In genomic region chr12:34906376-34906703, GRCm38 (mm10) we compare ENCODE assay signal across 8 mouse cellular contexts. TPM values are rescaled to one million over a fixed set of nuclear protein-coding genes. Genes with fewer than 3 reads are reported as not detected.
DNase-seq lines count a peak whose midpoint lies in the region; ATAC-seq and TF ChIP-seq lines count a peak whose summit lies in the region.

No protein-coding gene starts in this region.

- H3K36me3 ChIP-seq in kidney, embryonic 15.5 days, result no peaks in the 10 kb centered on the region
- no peaks in the 10 kb centered on the region for H3K36me3 ChIP-seq in hindbrain, embryonic 12.5 days
- no peaks in the 10 kb centered on the region for H3K36me3 ChIP-seq in midbrain, embryonic 14.5 days (ENCODE audit: control insufficient read depth, insufficient read depth, low read length)

- no peak for TF ChIP-seq CTCF in cortical plate, adult 2 months (IDR thresholded peaks at IDR 0.05; ENCODE audit: extremely low read depth, insufficient read depth, low read length)

- peak overlapping the region; percentile 61 for H3K9ac ChIP-seq in kidney, embryonic 15.5 days
- peak overlapping the region; percentile 60 for H3K9ac ChIP-seq in hindbrain, embryonic 12.5 days
- H3K9ac ChIP-seq in midbrain, embryonic 14.5 days (replicated peaks; ENCODE audit: low read length), result peak overlapping the region; percentile 82; the same call in 1 of the 2 replicates

- H3K4me1 ChIP-seq in kidney, embryonic 15.5 days, result peaks cover 7% of the 10 kb centered on the region
- peaks cover 4% of the 10 kb centered on the region for H3K4me1 ChIP-seq in cortical plate, adult 2 months (ENCODE audit: control insufficient read depth, insufficient read depth, low read length)
- H3K4me1 ChIP-seq in hindbrain, embryonic 12.5 days, result 0 out of 2 replicates have a peak, but pooled peaks cover 2% of the 10 kb centered on the region
- peaks cover 3% of the 10 kb centered on the region; the same call in 1 of the 2 replicates for H3K4me1 ChIP-seq in midbrain, embryonic 14.5 days (ENCODE audit: control insufficient read depth, insufficient read depth, low read length)

- ATAC-seq in kidney, embryonic 15.5 days (replicated peaks; ENCODE audit: low FRiP score), result no peak
- ATAC-seq in hindbrain, embryonic 12.5 days (ENCODE audit: low FRiP score), result peak; percentile 38
- ATAC-seq in midbrain, embryonic 14.5 days (ENCODE audit: low FRiP score, low TSS enrichment), result 0 out of 2 replicates have a peak, but pooled peaks have one; percentile 7

- peak overlapping the region; percentile 97 for H3K4me2 ChIP-seq in kidney, embryonic 15.5 days
- peak overlapping the region; percentile 71 for H3K4me2 ChIP-seq in hindbrain, embryonic 12.5 days (replicated peaks)
- H3K4me2 ChIP-seq in midbrain, embryonic 14.5 days (ENCODE audit: low read length), result peak overlapping the region; percentile 83

- peak overlapping the region; percentile 73 for H3K4me3 ChIP-seq in kidney, embryonic 15.5 days (replicated peaks)
- peak overlapping the region; percentile 99 for H3K4me3 ChIP-seq in cortical plate, adult 2 months (ENCODE audit: insufficient read depth, low read length)
- peak overlapping the region; percentile 73 for H3K4me3 ChIP-seq in hindbrain, embryonic 12.5 days
- H3K4me3 ChIP-seq in midbrain, embryonic 14.5 days (replicated peaks; ENCODE audit: low read depth, low read length), result peak overlapping the region; percentile 73

- H3K9me3 ChIP-seq in kidney, embryonic 15.5 days (replicated peaks), result no peaks in the 10 kb centered on the region
- no peaks in the 10 kb centered on the region for H3K9me3 ChIP-seq in hindbrain, embryonic 12.5 days (replicated peaks)
- no peaks in the 10 kb centered on the region for H3K9me3 ChIP-seq in midbrain, embryonic 14.5 days (ENCODE audit: control insufficient read depth, low read length)

- DNase-seq in kidney, postnatal 36 days, result no peak
- no peak for DNase-seq in midbrain, embryonic 14.5 days
- DNase-seq in urinary bladder, postnatal 25 days (ENCODE audit: low spot score), result no peak
- no peak for DNase-seq in cerebellum, adult 8-10 months
- no peak for DNase-seq in kidney, adult 18-20 months

- peaks cover 30% of the 10 kb centered on the region for H3K27me3 ChIP-seq in kidney, embryonic 15.5 days
- peaks cover 23% of the 10 kb centered on the region for H3K27me3 ChIP-seq in hindbrain, embryonic 12.5 days
- H3K27me3 ChIP-seq in midbrain, embryonic 14.5 days (ENCODE audit: control insufficient read depth, insufficient read depth, low read length), result peaks cover 14% of the 10 kb centered on the region

- WGBS in kidney, embryonic 15.5 days, result under 1% methylated on average over 10 of the region's 10 CpGs
- WGBS in hindbrain, embryonic 12.5 days, result 3% methylated on average over 10 of the region's 10 CpGs
- WGBS in midbrain, embryonic 14.5 days, result 0% methylated on average over 10 of the region's 10 CpGs

- no peak overlapping the region for H3K27ac ChIP-seq in kidney, embryonic 15.5 days
- H3K27ac ChIP-seq in cortical plate, adult 2 months (ENCODE audit: insufficient read depth, low read length), result peak overlapping the region; percentile 62; the same call in 1 of the 2 replicates
- H3K27ac ChIP-seq in hindbrain, embryonic 12.5 days, result no peak overlapping the region
- H3K27ac ChIP-seq in midbrain, embryonic 14.5 days (replicated peaks; ENCODE audit: low read depth, low read length), result peak overlapping the region; percentile 73

- TF ChIP-seq POLR2A in cortical plate, adult 2 months (IDR thresholded peaks at IDR 0.05; ENCODE audit: extremely low read depth, insufficient read depth, low read length), result no peak

RNA-seq across cellular contexts. Expression of gene Hdac9, which starts 10.6 kb away (rescaled TPM):
- polyA plus RNA-seq in kidney, embryonic 15.5 days (2015; fragmentation: Nextera tagmentation; extraction: Ambion mirVana), result 4.9 and 5.1 TPM in 2 replicates
- polyA plus RNA-seq in cortical plate, adult 2 months (2012; rRNA removed), result 23.1 and 23.8 TPM in 2 replicates
- 9.0 and 9.1 TPM in 2 replicates for polyA plus RNA-seq in hindbrain, embryonic 12.5 days (2016; fragmentation: Nextera tagmentation; extraction: Ambion mirVana)
- 11.3 and 17.0 TPM in 2 replicates for polyA plus RNA-seq in midbrain, embryonic 14.5 days (2014; fragmentation: Nextera tagmentation; extraction: Ambion mirVana)

Comparison
In these comparisons a context has a peak if more than half of its experiments do, and no peak if none do; other contexts are left out.
1. H3K27ac ChIP-seq: peak in cortical plate, adult 2 months (single experiment) and midbrain, embryonic 14.5 days (single experiment); none in kidney, embryonic 15.5 days (single experiment) and hindbrain, embryonic 12.5 days (single experiment).
2. Peak in every context shown above with its lines, with median percentiles within 50 percentile points of each other: H3K4me2 ChIP-seq, H3K4me3 ChIP-seq and H3K9ac ChIP-seq.